Mouse (Mus musculus): ENCODE data around the gene Nkx6-2. TPM values are rescaled to one million over a fixed set of nuclear protein-coding genes. Genes with fewer than 3 reads are reported as not detected.

The Nkx6-2 gene
- polyA plus RNA-seq, 1 experiment from 2014 or later: 6.1 TPM

- ATAC-seq (ENCODE audit: low read depth): no peak
- no peaks in the 10 kb centered on the region for H3K36me3 ChIP-seq (ENCODE audit: control insufficient read depth, insufficient read depth, low read length)
- 27% methylated on average over 5 of the region's 5 CpGs for WGBS
- no peaks in the 10 kb centered on the region for H3K9me3 ChIP-seq (ENCODE audit: control insufficient read depth, low read length)
- no peak overlapping the region for H3K4me3 ChIP-seq (ENCODE audit: low read depth, low read length)
- no peaks in the 10 kb centered on the region; the same call in 1 of the 2 replicates for H3K4me1 ChIP-seq (ENCODE audit: control insufficient read depth, insufficient read depth, low read length)
- H3K4me2 ChIP-seq (ENCODE audit: low read depth, low read length): no peak overlapping the region
- H3K27me3 ChIP-seq (ENCODE audit: control insufficient read depth, insufficient read depth, low read length): peaks cover 16% of the 10 kb centered on the region
- H3K9ac ChIP-seq (replicated peaks; ENCODE audit: low read depth, low read length): no peak overlapping the region
- no peak overlapping the region for H3K27ac ChIP-seq (ENCODE audit: low read depth, low read length)
These were observed 26.3 kb downstream of the Nkx6-2 start for GRCm38 (mm10) chr7:139556331-139556730.

GRCm38 (mm10) chr7:139551519-139551918 lies 31.1 kb downstream of the Nkx6-2 start:
- Histone ChIP-seq H3K4me1 (ENCODE audit: control insufficient read depth, insufficient read depth, low read length) (no peaks in the 10 kb centered on the region; the same call in 1 of the 2 replicates), H3K9ac (replicated peaks; ENCODE audit: low read depth, low read length) (no peak overlapping the region), H3K9me3 (ENCODE audit: control insufficient read depth, low read length) (no peaks in the 10 kb centered on the region), H3K27ac (ENCODE audit: low read depth, low read length) (no peak overlapping the region), H3K4me2 (ENCODE audit: low read depth, low read length) (no peak overlapping the region), H3K4me3 (ENCODE audit: low read depth, low read length) (no peak overlapping the region), H3K27me3 (ENCODE audit: control insufficient read depth, insufficient read depth, low read length) (peaks cover 56% of the 10 kb centered on the region), H3K36me3 (ENCODE audit: control insufficient read depth, insufficient read depth, low read length) (no peaks in the 10 kb centered on the region)
- ATAC-seq (ENCODE audit: low read depth): no peak
- WGBS: 70% methylated on average over 2 of the region's 2 CpGs

GRCm38 (mm10) chr7:139550086-139550783 lies 32.4 kb downstream of the Nkx6-2 start:
- no peak overlapping the region for H3K4me2 ChIP-seq (ENCODE audit: low read depth, low read length)
- H3K9me3 ChIP-seq (ENCODE audit: control insufficient read depth, low read length): no peaks in the 10 kb centered on the region
- H3K4me1 ChIP-seq (ENCODE audit: control insufficient read depth, insufficient read depth, low read length): peaks cover 7% of the 10 kb centered on the region
- no peak overlapping the region for H3K27ac ChIP-seq (ENCODE audit: low read depth, low read length)
- no peaks in the 10 kb centered on the region for H3K36me3 ChIP-seq (ENCODE audit: control insufficient read depth, insufficient read depth, low read length)
- WGBS: 62% methylated on average over 3 of the region's 3 CpGs
- H3K4me3 ChIP-seq (ENCODE audit: low read depth, low read length): no peak overlapping the region
- peaks cover 56% of the 10 kb centered on the region for H3K27me3 ChIP-seq (ENCODE audit: control insufficient read depth, insufficient read depth, low read length)
- ATAC-seq (ENCODE audit: low read depth): no peak
- no peak overlapping the region for H3K9ac ChIP-seq (replicated peaks; ENCODE audit: low read depth, low read length)

- WGBS: 86% methylated on average over 2 of the region's 2 CpGs
- Histone ChIP-seq H3K27me3 (ENCODE audit: control insufficient read depth, insufficient read depth, low read length) (peaks cover 48% of the 10 kb centered on the region), H3K27ac (ENCODE audit: low read depth, low read length) (no peak overlapping the region), H3K36me3 (ENCODE audit: control insufficient read depth, insufficient read depth, low read length) (no peaks in the 10 kb centered on the region), H3K9ac (replicated peaks; ENCODE audit: low read depth, low read length) (no peak overlapping the region), H3K4me2 (ENCODE audit: low read depth, low read length) (no peak overlapping the region), H3K4me3 (ENCODE audit: low read depth, low read length) (no peak overlapping the region), H3K4me1 (ENCODE audit: control insufficient read depth, insufficient read depth, low read length) (peaks cover 18% of the 10 kb centered on the region), H3K9me3 (ENCODE audit: control insufficient read depth, low read length) (no peaks in the 10 kb centered on the region)
- ATAC-seq (ENCODE audit: low read depth): no peak
These were observed 35.3 kb downstream of the Nkx6-2 start for GRCm38 (mm10) chr7:139547325-139547724.

GRCm38 (mm10) chr7:139544706-139545625 lies 37.6 kb downstream of the Nkx6-2 start:
- no peaks in the 10 kb centered on the region for H3K9me3 ChIP-seq (ENCODE audit: control insufficient read depth, low read length)
- peak overlapping the region; percentile 69 for H3K27ac ChIP-seq (ENCODE audit: low read depth, low read length)
- 0 out of 2 replicates have a peak overlapping the region, but pooled peaks have one; percentile 0 for H3K4me2 ChIP-seq (ENCODE audit: low read depth, low read length)
- H3K4me3 ChIP-seq (ENCODE audit: low read depth, low read length): no peak overlapping the region
- peak; percentile 93 for ATAC-seq (ENCODE audit: low read depth)
- peaks cover 51% of the 10 kb centered on the region for H3K27me3 ChIP-seq (ENCODE audit: control insufficient read depth, insufficient read depth, low read length)
- H3K9ac ChIP-seq (replicated peaks; ENCODE audit: low read depth, low read length): no peak overlapping the region
- H3K36me3 ChIP-seq (ENCODE audit: control insufficient read depth, insufficient read depth, low read length): no peaks in the 10 kb centered on the region
- H3K4me1 ChIP-seq (ENCODE audit: control insufficient read depth, insufficient read depth, low read length): peaks cover 18% of the 10 kb centered on the region
- 17% methylated on average over 12 of the region's 12 CpGs for WGBS

GRCm38 (mm10) chr7:139541422-139541821 lies 41.2 kb downstream of the Nkx6-2 start:
- H3K4me2 ChIP-seq (ENCODE audit: low read depth, low read length): no peak overlapping the region
- H3K27me3 ChIP-seq (ENCODE audit: control insufficient read depth, insufficient read depth, low read length): peaks cover 47% of the 10 kb centered on the region
- H3K4me1 ChIP-seq (ENCODE audit: control insufficient read depth, insufficient read depth, low read length): peaks cover 18% of the 10 kb centered on the region
- no peaks in the 10 kb centered on the region for H3K36me3 ChIP-seq (ENCODE audit: control insufficient read depth, insufficient read depth, low read length)
- H3K9me3 ChIP-seq (ENCODE audit: control insufficient read depth, low read length): no peaks in the 10 kb centered on the region
- ATAC-seq (ENCODE audit: low read depth): no peak
- WGBS: 83% methylated on average over 6 of the region's 6 CpGs
- no peak overlapping the region for H3K4me3 ChIP-seq (ENCODE audit: low read depth, low read length)
- H3K27ac ChIP-seq (ENCODE audit: low read depth, low read length): no peak overlapping the region
- no peak overlapping the region for H3K9ac ChIP-seq (replicated peaks; ENCODE audit: low read depth, low read length)

GRCm38 (mm10) chr7:139540601-139541000 lies 42.0 kb downstream of the Nkx6-2 start:
- Histone ChIP-seq H3K4me1 (ENCODE audit: control insufficient read depth, insufficient read depth, low read length) (peaks cover 15% of the 10 kb centered on the region), H3K36me3 (ENCODE audit: control insufficient read depth, insufficient read depth, low read length) (no peaks in the 10 kb centered on the region), H3K4me2 (ENCODE audit: low read depth, low read length) (no peak overlapping the region), H3K9me3 (ENCODE audit: control insufficient read depth, low read length) (no peaks in the 10 kb centered on the region), H3K9ac (replicated peaks; ENCODE audit: low read depth, low read length) (no peak overlapping the region), H3K27ac (ENCODE audit: low read depth, low read length) (no peak overlapping the region), H3K27me3 (ENCODE audit: control insufficient read depth, insufficient read depth, low read length) (peaks cover 56% of the 10 kb centered on the region), H3K4me3 (ENCODE audit: low read depth, low read length) (no peak overlapping the region)
- WGBS: 70% methylated on average over 1 of the region's 1 CpGs
- no peak for ATAC-seq (ENCODE audit: low read depth)

GRCm38 (mm10) chr7:139538541-139538940 lies 44.1 kb downstream of the Nkx6-2 start:
- no peak overlapping the region for H3K4me3 ChIP-seq (ENCODE audit: low read depth, low read length)
- peaks cover 75% of the 10 kb centered on the region for H3K27me3 ChIP-seq (ENCODE audit: control insufficient read depth, insufficient read depth, low read length)
- 84% methylated on average over 2 of the region's 2 CpGs for WGBS

GRCm38 (mm10) chr7:139537831-139538230 lies 44.8 kb downstream of the Nkx6-2 start:
- Histone ChIP-seq H3K4me2 (ENCODE audit: low read depth, low read length) (no peak overlapping the region), H3K27ac (ENCODE audit: low read depth, low read length) (no peak overlapping the region), H3K4me1 (ENCODE audit: control insufficient read depth, insufficient read depth, low read length) (no peaks in the 10 kb centered on the region), H3K27me3 (ENCODE audit: control insufficient read depth, insufficient read depth, low read length) (peaks cover 82% of the 10 kb centered on the region), H3K4me3 (ENCODE audit: low read depth, low read length) (no peak overlapping the region), H3K9me3 (ENCODE audit: control insufficient read depth, low read length) (no peaks in the 10 kb centered on the region), H3K36me3 (ENCODE audit: control insufficient read depth, insufficient read depth, low read length) (no peaks in the 10 kb centered on the region), H3K9ac (replicated peaks; ENCODE audit: low read depth, low read length) (no peak overlapping the region)
- WGBS: 95% methylated on average over 9 of the region's 9 CpGs
- ATAC-seq (ENCODE audit: low read depth): no peak

More at GRCm38 (mm10) chr7:139538541-139538940, 44.1 kb downstream of the Nkx6-2 start:
- Histone ChIP-seq H3K4me2 (ENCODE audit: low read depth, low read length) (no peak overlapping the region), H3K9ac (replicated peaks; ENCODE audit: low read depth, low read length) (no peak overlapping the region), H3K27ac (ENCODE audit: low read depth, low read length) (no peak overlapping the region), H3K4me1 (ENCODE audit: control insufficient read depth, insufficient read depth, low read length) (no peaks in the 10 kb centered on the region), H3K9me3 (ENCODE audit: control insufficient read depth, low read length) (no peaks in the 10 kb centered on the region), H3K36me3 (ENCODE audit: control insufficient read depth, insufficient read depth, low read length) (no peaks in the 10 kb centered on the region)
- ATAC-seq (ENCODE audit: low read depth): no peak
